17 mouse cellular contexts compared by ENCODE assay signal in the genomic region with DNA sequence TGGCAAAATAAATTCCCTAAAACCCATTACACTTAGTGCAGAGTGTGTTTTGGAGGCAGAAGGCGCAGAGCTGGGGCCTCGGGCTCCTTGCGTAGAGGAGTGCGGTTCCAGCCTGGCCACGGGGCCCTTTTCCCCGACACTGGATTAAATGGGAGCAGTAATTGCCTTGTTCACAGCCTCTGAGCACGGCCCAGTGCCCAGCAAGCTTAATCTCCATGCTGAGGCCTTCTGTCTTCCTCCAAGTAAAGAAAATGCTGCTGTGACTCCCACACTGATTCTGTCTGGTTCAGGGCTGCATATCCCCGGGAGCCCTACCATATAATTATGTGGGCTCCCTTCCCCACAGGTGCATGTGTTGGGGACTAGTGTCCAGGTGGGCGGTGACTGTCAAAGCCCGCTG.
DNase-seq lines count a peak whose midpoint lies in the region; ATAC-seq and TF ChIP-seq lines count a peak whose summit lies in the region.
"Had no signal": no experiment of that assay in that cellular context is flagged by ENCODE, and none has a peak within 500 bp of the region (broad histone marks: within the 10 kb centered on the region; RNA-seq: fewer than 3 reads in every experiment).

No protein-coding gene starts in this region.

- 46% methylated on average over 10 of the region's 10 CpGs for WGBS in forebrain, embryonic 12.5 days
- 33% methylated on average over 10 of the region's 10 CpGs for WGBS in midbrain, embryonic 16.5 days

- ATAC-seq in forebrain, embryonic 12.5 days (ENCODE audit: low FRiP score) = no peak; the same call in 1 of the 2 replicates
- ATAC-seq in midbrain, embryonic 16.5 days = 0 out of 2 replicates have a peak, but pooled peaks have one; percentile 56

- peak; percentile 76 to 80 for DNase-seq in cerebellum, postnatal 10 days
- no peak for DNase-seq in cerebellum, adult 18-20 months
- DNase-seq in layer of hippocampus, adult 9-11 months = peak; percentile 13
- no peak for DNase-seq in layer of hippocampus, adult 2 months (ENCODE audit: low spot score in 2 of 2)
- DNase-seq in gastrocnemius, postnatal 25 days = no peak
- no peak for DNase-seq in ovary, adult 18-20 months (ENCODE audit: low spot score)
- DNase-seq: adrenal gland, adult 2 months; cerebellum, postnatal 36 days; gastrocnemius, postnatal 10 days; thymus, adult 18-20 months had no signal

- no peaks in the 10 kb centered on the region for H3K9me3 ChIP-seq in forebrain, embryonic 12.5 days
- H3K9me3 ChIP-seq in midbrain, embryonic 16.5 days (replicated peaks; ENCODE audit: control insufficient read depth, low read length, poor library complexity, severe bottlenecking) = no peaks in the 10 kb centered on the region
- H3K9me3 ChIP-seq: embryonic facial prominence, embryonic 15.5 days; hindbrain, embryonic 15.5 days had no signal

- H3K4me2 ChIP-seq in forebrain, embryonic 12.5 days = no peak overlapping the region
- no peak overlapping the region for H3K4me2 ChIP-seq in midbrain, embryonic 16.5 days (ENCODE audit: low read length)
- H3K4me2 ChIP-seq: embryonic facial prominence, embryonic 15.5 days; heart, embryonic 12.5 days; hindbrain, embryonic 15.5 days; liver, embryonic 11.5 days had no signal

- H3K27me3 ChIP-seq in forebrain, embryonic 12.5 days = no peaks in the 10 kb centered on the region
- no peaks in the 10 kb centered on the region; the same call in none of the 2 replicates for H3K27me3 ChIP-seq in midbrain, embryonic 16.5 days (ENCODE audit: control insufficient read depth, insufficient read depth, low read depth, low read length)

- no peak overlapping the region for H3K9ac ChIP-seq in forebrain, embryonic 12.5 days
- H3K9ac ChIP-seq in midbrain, embryonic 16.5 days (ENCODE audit: low read depth, low read length) = 0 out of 2 replicates have a peak overlapping the region, but pooled peaks have one; percentile 26
- H3K9ac ChIP-seq: embryonic facial prominence, embryonic 15.5 days; heart, embryonic 12.5 days; hindbrain, embryonic 15.5 days had no signal

- H3K36me3 ChIP-seq in forebrain, embryonic 12.5 days (replicated peaks) = no peaks in the 10 kb centered on the region
- no peaks in the 10 kb centered on the region for H3K36me3 ChIP-seq in midbrain, embryonic 16.5 days (ENCODE audit: control insufficient read depth, insufficient read depth, low read length)
- H3K36me3 ChIP-seq: embryonic facial prominence, embryonic 15.5 days; heart, embryonic 12.5 days; hindbrain, embryonic 15.5 days had no signal

- no peak overlapping the region for H3K27ac ChIP-seq in layer of hippocampus, adult 2 months
- peak overlapping the region; percentile 31; the same call in 1 of the 2 replicates for H3K27ac ChIP-seq in forebrain, embryonic 12.5 days
- H3K27ac ChIP-seq in midbrain, embryonic 16.5 days (ENCODE audit: low read length) = peak overlapping the region; percentile 37; the same call in 1 of the 2 replicates
- H3K27ac ChIP-seq: embryonic facial prominence, embryonic 15.5 days; hindbrain, embryonic 15.5 days; kidney, postnatal 0 days had no signal

- no peak for TF ChIP-seq CTCF in layer of hippocampus, adult 2 months (conservative IDR thresholded peaks at IDR 0.05)

- H3K4me3 ChIP-seq in layer of hippocampus, adult 2 months = no peak overlapping the region
- H3K4me3 ChIP-seq in forebrain, embryonic 12.5 days (replicated peaks) = no peak overlapping the region
- no peak overlapping the region for H3K4me3 ChIP-seq in midbrain, embryonic 16.5 days (ENCODE audit: low read depth, low read length)
- H3K4me3 ChIP-seq: embryonic facial prominence, embryonic 15.5 days; heart, embryonic 12.5 days; hindbrain, embryonic 15.5 days had no signal

- peaks cover 31% of the 10 kb centered on the region for H3K4me1 ChIP-seq in forebrain, embryonic 12.5 days
- H3K4me1 ChIP-seq in midbrain, embryonic 16.5 days (ENCODE audit: control insufficient read depth, insufficient read depth, low read length) = peaks cover 9% of the 10 kb centered on the region; the same call in 1 of the 2 replicates
- H3K4me1 ChIP-seq: heart, embryonic 12.5 days had no signal

Comparison
In these comparisons a context has a peak if more than half of its experiments do, and no peak if none do; other contexts are left out.
1. DNase-seq: peak in cerebellum, postnatal 10 days (2 of 2) and layer of hippocampus, adult 9-11 months (single experiment); none in cerebellum, adult 18-20 months (0 of 2), layer of hippocampus, adult 2 months (0 of 2), gastrocnemius, postnatal 25 days (single experiment) and ovary, adult 18-20 months (single experiment).